Mouse (Mus musculus): Measurements from ENCODE around the gene Gnb1l. TPM values are rescaled to one million over a fixed set of nuclear protein-coding genes. Genes with fewer than 3 reads are reported as not detected.
A peak's percentile ranks its signal among the peaks of the same experiment; 100 is the strongest.

Gene Gnb1l
- polyA plus RNA-seq, 2 experiments: 6.0 to 7.7 TPM

DNA sequence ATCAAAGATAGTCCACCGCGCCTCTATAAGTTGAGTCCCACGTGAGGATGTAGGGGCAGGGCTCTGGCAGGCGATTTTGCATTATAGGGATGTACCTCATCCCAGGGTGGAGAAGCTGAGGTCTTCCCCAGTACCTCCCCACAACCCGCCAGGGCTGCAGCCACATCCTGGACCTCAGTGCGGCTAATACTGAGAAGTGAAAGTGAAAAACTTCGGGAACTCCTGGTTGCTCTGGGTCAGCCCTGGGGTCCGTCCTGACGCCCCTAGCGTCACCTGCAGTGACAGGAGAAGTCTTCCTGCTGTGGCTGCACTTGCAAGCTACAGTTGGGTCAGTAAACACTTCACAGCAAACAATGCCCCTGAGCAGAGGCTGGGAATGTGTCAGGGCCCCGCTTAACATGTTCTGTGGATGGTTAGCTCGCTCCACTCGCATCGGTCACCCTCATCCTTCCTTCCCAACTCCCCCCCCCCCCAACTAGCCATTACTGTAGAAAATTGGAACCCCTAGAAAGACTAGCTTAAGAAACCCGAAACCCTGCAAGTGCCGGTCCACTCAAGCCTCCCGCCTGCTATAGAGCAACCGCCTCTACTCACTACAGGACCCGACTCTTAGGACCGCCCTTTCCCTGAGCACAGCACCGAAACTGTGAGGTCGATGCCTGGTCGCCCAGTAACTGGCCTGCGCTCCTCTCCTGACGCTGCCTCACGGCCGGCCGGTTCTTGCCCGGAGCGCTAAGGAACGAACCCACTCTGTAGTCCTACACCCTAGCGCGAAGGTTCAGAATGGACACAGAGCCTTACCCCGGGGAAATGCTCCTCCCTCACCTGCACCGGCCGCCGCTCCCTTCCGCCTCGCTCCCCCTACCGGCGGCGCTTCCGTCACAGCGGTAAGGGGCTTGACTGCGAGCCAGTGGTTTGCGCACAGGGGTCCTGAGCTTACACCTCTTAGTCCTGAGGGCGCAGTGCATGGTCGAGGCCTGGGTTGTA, 91.6 kb downstream of the Gnb1l start, which contains the start of gene Tbx1:
Gene Tbx1, minus strand, starts transcription at position 868 of the 987 bp plus-strand sequence.
- Histone ChIP-seq H3K4me2 (ENCODE audit: low read depth) (peak within 1 kb of the TSS; percentile 43), H3K36me3 (replicated peaks; ENCODE audit: control insufficient read depth, insufficient read depth, low read depth) (no peaks in the 10 kb centered on the region), H3K27ac (no peak within 1 kb of the TSS), H3K4me1 (replicated peaks; ENCODE audit: control insufficient read depth in 2 of 2, insufficient read depth in 2 of 2, low read length in 1 of 2) (no peaks in the 10 kb centered on the region), H3K4me3 (ENCODE audit: insufficient read depth in 1 of 2, low read depth in 2 of 2, low read length in 2 of 2) (peak within 1 kb of the TSS; percentile 25 to 33), H3K9ac (replicated peaks) (no peak within 1 kb of the TSS), H3K9me3 (ENCODE audit: control insufficient read depth, low read length) (no peaks in the 10 kb centered on the region), H3K27me3 (ENCODE audit: control insufficient read depth, insufficient read depth, low read length) (peaks cover 78% of the 10 kb centered on the region)
- DNase-seq (ENCODE audit: low read depth in 3 of 3, low spot score in 3 of 3): no peak
- ATAC-seq (ENCODE audit: insufficient read depth): no peak
- TF ChIP-seq EP300 (IDR thresholded peaks at IDR 0.05; ENCODE audit: low read depth) (no peak), CTCF (IDR thresholded peaks at IDR 0.05; ENCODE audit: low read depth) (peak; percentile 70)
- 2% methylated on average over 48 of the region's 48 CpGs for WGBS (ENCODE audit: insufficient replicate concordance)

DNA sequence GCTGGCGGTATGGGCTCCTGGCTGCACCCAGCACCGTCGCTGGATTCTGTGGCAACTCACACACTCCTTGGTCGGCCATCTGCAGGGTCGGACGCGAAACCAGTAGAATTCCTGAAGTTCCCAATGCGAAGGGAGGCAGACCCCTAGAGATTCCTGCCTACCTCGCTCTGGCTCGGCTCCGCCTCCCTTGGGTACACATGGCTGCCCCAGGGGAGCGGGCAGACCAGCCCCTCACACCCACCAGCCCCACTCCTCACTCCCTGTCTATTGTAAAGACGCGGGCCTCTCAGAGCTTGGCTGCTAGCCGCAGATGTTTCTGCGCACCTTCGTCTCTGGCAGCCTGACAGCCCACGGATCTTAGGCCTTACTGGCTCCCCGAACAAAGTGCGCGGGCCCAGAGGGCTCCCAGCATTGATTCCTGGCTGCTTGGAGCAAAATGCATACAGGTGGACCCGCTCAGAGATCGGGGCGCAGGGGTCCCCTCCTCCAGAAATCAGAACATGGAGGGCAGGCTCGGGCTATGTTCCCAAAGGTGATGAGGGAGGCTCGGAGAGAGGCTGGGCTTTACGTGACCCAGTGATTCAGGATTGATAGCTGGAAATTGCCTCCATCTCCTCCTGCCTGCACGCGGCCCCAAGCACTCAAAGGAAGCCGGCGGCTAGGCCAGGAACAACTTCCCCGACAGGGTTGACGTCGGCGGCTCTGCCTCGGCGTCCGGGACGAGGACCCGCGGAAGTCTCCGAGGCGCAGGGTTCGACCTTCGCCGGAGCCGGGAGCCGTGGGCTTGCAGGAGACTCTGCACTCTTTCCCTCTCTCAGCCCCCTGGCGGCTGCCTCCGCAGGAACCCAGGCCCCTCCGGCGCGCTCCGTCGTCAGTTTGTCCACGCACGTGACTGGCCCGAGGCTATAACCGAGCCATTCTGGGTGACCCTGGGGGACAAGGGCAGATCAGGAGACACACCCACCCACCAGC, 92.8 kb downstream of the Gnb1l start:
- Histone ChIP-seq H3K9me3 (ENCODE audit: control insufficient read depth, low read length) (no peaks in the 10 kb centered on the region), H3K27me3 (ENCODE audit: control insufficient read depth, insufficient read depth, low read length) (peaks cover 65% of the 10 kb centered on the region), H3K4me3 (ENCODE audit: insufficient read depth in 1 of 2, low read depth in 2 of 2, low read length in 2 of 2) (no peak overlapping the region), H3K27ac (no peak overlapping the region), H3K9ac (replicated peaks) (no peak overlapping the region), H3K36me3 (replicated peaks; ENCODE audit: control insufficient read depth, insufficient read depth, low read depth) (no peaks in the 10 kb centered on the region), H3K4me1 (replicated peaks; ENCODE audit: control insufficient read depth in 2 of 2, insufficient read depth in 2 of 2, low read length in 1 of 2) (no peaks in the 10 kb centered on the region), H3K4me2 (ENCODE audit: low read depth) (no peak overlapping the region)
- TF ChIP-seq CTCF (IDR thresholded peaks at IDR 0.05; ENCODE audit: low read depth) (peak; percentile 29; the same call in 1 of the 2 replicates), EP300 (IDR thresholded peaks at IDR 0.05; ENCODE audit: low read depth) (no peak)
- DNase-seq (ENCODE audit: low read depth in 3 of 3, low spot score in 3 of 3) (no peak), ATAC-seq (ENCODE audit: insufficient read depth) (no peak)
- 3% methylated on average over 59 of the region's 59 CpGs for WGBS (ENCODE audit: insufficient replicate concordance)

DNA sequence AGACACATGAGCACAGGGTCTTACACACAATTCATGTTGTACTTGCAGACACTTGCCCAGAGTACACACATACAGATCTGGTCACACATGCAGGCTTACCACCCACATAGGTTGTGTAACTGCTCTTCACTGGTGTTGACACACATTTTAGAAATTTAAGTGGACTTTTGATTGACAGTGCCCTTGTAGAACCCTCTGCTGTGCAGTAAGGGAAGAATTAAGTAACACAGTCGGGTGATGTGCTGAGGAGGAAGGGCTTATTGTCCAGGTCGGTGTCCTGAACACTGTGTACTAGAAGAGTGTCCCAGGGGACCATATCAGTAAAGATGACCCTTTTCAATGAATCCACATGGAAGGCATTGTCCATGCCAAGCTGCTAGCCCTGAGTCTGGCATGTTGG, 95.4 kb downstream of the Gnb1l start:
- Histone ChIP-seq H3K4me2 (ENCODE audit: low read depth) (no peak overlapping the region), H3K36me3 (replicated peaks; ENCODE audit: control insufficient read depth, insufficient read depth, low read depth) (no peaks in the 10 kb centered on the region), H3K27ac (no peak overlapping the region), H3K27me3 (ENCODE audit: control insufficient read depth, insufficient read depth, low read length) (peaks cover 39% of the 10 kb centered on the region), H3K9ac (replicated peaks) (no peak overlapping the region), H3K4me1 (replicated peaks; ENCODE audit: control insufficient read depth in 2 of 2, insufficient read depth in 2 of 2, low read length in 1 of 2) (no peaks in the 10 kb centered on the region), H3K9me3 (ENCODE audit: control insufficient read depth, low read length) (no peaks in the 10 kb centered on the region), H3K4me3 (ENCODE audit: insufficient read depth in 1 of 2, low read depth in 2 of 2, low read length in 2 of 2) (no peak overlapping the region)
- no peak for DNase-seq (ENCODE audit: low read depth in 3 of 3, low spot score in 3 of 3)
- WGBS (ENCODE audit: insufficient replicate concordance): 36% methylated on average over 2 of the region's 2 CpGs
- ATAC-seq (ENCODE audit: insufficient read depth): no peak
- TF ChIP-seq EP300 (IDR thresholded peaks at IDR 0.05; ENCODE audit: low read depth): no peak
- no peak for TF ChIP-seq CTCF (IDR thresholded peaks at IDR 0.05; ENCODE audit: low read depth)

DNA sequence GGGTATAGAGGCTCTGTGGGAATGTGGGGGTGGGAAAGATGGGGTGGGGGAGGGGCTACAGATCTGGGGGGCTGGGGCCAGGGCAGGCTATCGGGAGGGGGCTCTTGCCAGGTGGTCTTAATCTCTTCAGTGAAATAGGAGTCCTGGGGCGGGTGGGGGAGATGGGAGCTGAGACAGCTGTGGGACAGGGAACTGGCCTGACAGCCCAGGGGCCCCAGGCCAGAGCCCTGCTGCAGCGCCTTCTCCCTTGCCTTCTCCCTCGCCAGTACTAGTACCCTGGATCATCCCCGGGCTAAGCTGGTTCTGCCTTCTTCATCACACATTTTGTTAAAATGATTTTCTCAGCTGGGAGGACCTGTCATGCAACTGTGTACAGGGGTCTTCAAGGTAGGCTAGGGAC, 97.7 kb downstream of the Gnb1l start:
- ATAC-seq (ENCODE audit: insufficient read depth) (no peak), DNase-seq (ENCODE audit: low read depth in 3 of 3, low spot score in 3 of 3) (no peak)
- Histone ChIP-seq H3K9ac (replicated peaks) (no peak overlapping the region), H3K27ac (no peak overlapping the region), H3K4me3 (ENCODE audit: insufficient read depth in 1 of 2, low read depth in 2 of 2, low read length in 2 of 2) (no peak overlapping the region), H3K36me3 (replicated peaks; ENCODE audit: control insufficient read depth, insufficient read depth, low read depth) (no peaks in the 10 kb centered on the region), H3K9me3 (ENCODE audit: control insufficient read depth, low read length) (no peaks in the 10 kb centered on the region), H3K4me2 (ENCODE audit: low read depth) (no peak overlapping the region), H3K4me1 (replicated peaks; ENCODE audit: control insufficient read depth in 2 of 2, insufficient read depth in 2 of 2, low read length in 1 of 2) (no peaks in the 10 kb centered on the region), H3K27me3 (ENCODE audit: control insufficient read depth, insufficient read depth, low read length) (peaks cover 16% of the 10 kb centered on the region)
- no peak for TF ChIP-seq EP300 (IDR thresholded peaks at IDR 0.05; ENCODE audit: low read depth)
- TF ChIP-seq CTCF (IDR thresholded peaks at IDR 0.05; ENCODE audit: low read depth): no peak
- WGBS (ENCODE audit: insufficient replicate concordance): 58% methylated on average over 5 of the region's 5 CpGs

Measured in liver, embryonic 14.5 days (tissue).